Mouse (Mus musculus) kidney, adult 2 months (tissue): ENCODE data around the gene Zfyve1. TPM values are rescaled to one million over a fixed set of nuclear protein-coding genes. Genes with fewer than 3 reads are reported as not detected.

Source experiments
- DNase-seq: peaks from one replicate; pipeline ENCODE4 v3.0.0; 2021
- H3K27ac ChIP-seq: fragments of 200-500 bp; 2 replicates; pipeline ENCODE4 v1.5.1; 2012; ENCODE audit warnings: low read depth, low read length, control low read depth, inconsistent platforms; ENCODE audit not compliant: insufficient read depth
- H3K27me3 ChIP-seq: fragments of 200-500 bp; replicated peaks from 2 replicates; pipeline ENCODE4 v1.6.1; 2012; ENCODE audit warnings: mild to moderate bottlenecking, moderate library complexity, low read length, inconsistent platforms; ENCODE audit not compliant: control insufficient read depth, insufficient read depth
- H3K36me3 ChIP-seq: fragments of 200-500 bp; 2 replicates; pipeline ENCODE4 v1.6.1; 2012; ENCODE audit warnings: mild to moderate bottlenecking, moderate library complexity, low read length, inconsistent platforms; ENCODE audit not compliant: control insufficient read depth, insufficient read depth
- H3K4me1 ChIP-seq: fragments of 200-500 bp; 2 replicates; pipeline ENCODE4 v1.6.1; 2011; ENCODE audit warnings: low read length; ENCODE audit not compliant: control insufficient read depth, insufficient read depth
- H3K4me3 ChIP-seq: fragments of 200-500 bp; 2 replicates; pipeline ENCODE4 v1.5.1; 2011; ENCODE audit warnings: mild to moderate bottlenecking, low read depth, low read length, control low read depth; ENCODE audit not compliant: insufficient read depth
- CTCF ChIP-seq: fragments of 200-500 bp; conservative IDR thresholded peaks from 2 replicates; pipeline ENCODE4 v1.5.1; 2011; ENCODE audit warnings: low read depth, mild to moderate bottlenecking, control low read depth, low read length, moderate library complexity, mixed read lengths; ENCODE audit not compliant: insufficient read depth, insufficient read length
- POLR2A ChIP-seq: fragments of 200-500 bp; IDR thresholded peaks from one replicate; pipeline ENCODE4 v1.6.1; 2011; ENCODE audit warnings: low read depth, low read length, control low read depth
- WGBS: fragments of 180-500 bp; shearing (Covaris S2); methylation state at CpG from one replicate; pipeline ENCODE4 v1.1.7; 2018; 5-methylcytosine and 5-hydroxymethylcytosine counted together
- polyA plus RNA-seq: library from polyadenylated mRNA; depleted of rRNA; stranded (reverse); fragments of >200 nt; gene quantifications from 2 replicates; pipeline ENCODE4 v1.2.3, GENCODE M21; 2012; rRNA removed

The Zfyve1 gene
- polyA plus RNA-seq, 1 experiment: 29.0 TPM

GRCm38 (mm10) chr12:83496736-83497135 lies 100.3 kb downstream of the Zfyve1 start:
- Histone ChIP-seq H3K4me3 (no peak overlapping the region), H3K4me1 (no peaks in the 10 kb centered on the region), H3K27me3 (no peaks in the 10 kb centered on the region), H3K36me3 (no peaks in the 10 kb centered on the region), H3K27ac (no peak overlapping the region)
- 97% methylated on average over 6 of the region's 6 CpGs for whole genome bisulfite sequencing
- DNase-seq: no peak
- TF ChIP-seq CTCF (no peak), POLR2A (no peak)

Other genes starting within 250 kb of the Zfyve1 start
- gene Dpf3, start 109.5 kb downstream of the Zfyve1 start, polyA plus RNA-seq: 4.0 TPM in 2 replicates
- 11.2 and 12.5 TPM in 2 replicates for gene Dcaf4, start 76.8 kb downstream of the Zfyve1 start, polyA plus RNA-seq
- gene Rbm25, start 34.0 kb upstream of the Zfyve1 start, polyA plus RNA-seq: 17.9 and 21.2 TPM in 2 replicates
- 32.7 and 39.0 TPM in 2 replicates for gene Psen1, start 90.9 kb upstream of the Zfyve1 start, polyA plus RNA-seq
- gene Papln, start 166.4 kb upstream of the Zfyve1 start, polyA plus RNA-seq: 2.4 and 3.0 TPM in 2 replicates